Mouse (Mus musculus): ENCODE measurements around the gene Arg1. TPM values are rescaled to one million over a fixed set of nuclear protein-coding genes. Genes with fewer than 3 reads are reported as not detected.
A peak's percentile ranks its signal among the peaks of the same experiment; 100 is the strongest.

Arg1 gene
- polyA plus RNA-seq, 1 experiment from 2014 or later, result 4.0 TPM

DNA sequence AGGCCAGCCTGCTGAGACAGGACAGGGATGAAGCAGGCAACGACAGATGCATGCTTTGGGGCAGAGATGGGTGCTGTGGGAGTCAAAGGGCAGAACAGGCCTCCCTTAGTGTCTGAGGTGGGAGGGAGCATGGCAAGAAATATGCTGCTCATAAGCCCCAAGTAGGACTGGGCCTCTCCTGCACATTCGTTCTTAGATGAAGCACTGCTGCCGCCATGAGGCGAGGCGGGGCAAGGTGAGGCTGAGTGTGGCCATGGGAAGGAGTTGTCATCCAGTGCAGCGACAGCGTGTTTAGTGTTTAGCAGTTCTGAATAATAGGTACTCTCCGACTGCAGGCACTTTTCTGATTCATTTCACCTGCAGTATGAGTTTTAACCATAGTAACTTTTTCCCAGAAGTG lies 31.4 kb downstream of the Arg1 start:
- H3K4me1 ChIP-seq, result no peaks in the 10 kb centered on the region
- no peak for ATAC-seq
- no peaks in the 10 kb centered on the region for H3K9me3 ChIP-seq (replicated peaks)
- WGBS (ENCODE audit: insufficient replicate concordance), result 80% methylated on average over 8 of the region's 8 CpGs
- no peak overlapping the region for H3K9ac ChIP-seq
- H3K27ac ChIP-seq, result no peak overlapping the region
- H3K4me2 ChIP-seq, result no peak overlapping the region
- no peak overlapping the region for H3K4me3 ChIP-seq
- peaks cover 91% of the 10 kb centered on the region for H3K36me3 ChIP-seq
- H3K27me3 ChIP-seq (replicated peaks), result no peaks in the 10 kb centered on the region

DNA sequence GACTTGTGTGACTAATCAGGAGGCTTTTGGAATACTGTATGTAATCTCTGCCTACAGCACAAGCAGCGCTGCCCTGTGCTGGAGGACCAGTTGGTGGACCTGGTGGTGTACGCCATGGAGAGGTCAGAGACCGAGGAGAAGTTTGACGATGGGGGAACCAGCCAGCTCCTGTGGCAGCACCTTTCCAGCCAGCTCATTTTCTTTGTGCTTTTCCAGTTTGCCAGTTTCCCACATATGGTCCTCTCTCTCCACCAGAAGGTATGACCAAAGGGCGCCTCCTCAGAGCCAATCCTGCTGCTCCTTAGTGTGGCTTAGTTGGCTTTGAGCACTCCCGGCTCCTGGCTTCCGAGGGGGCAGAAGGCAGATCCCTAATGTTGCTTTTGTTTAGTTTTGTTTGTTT lies 38.9 kb downstream of the Arg1 start:
- Histone ChIP-seq H3K4me1 (no peaks in the 10 kb centered on the region), H3K4me2 (no peak overlapping the region), H3K4me3 (no peak overlapping the region), H3K9ac (no peak overlapping the region), H3K27ac (no peak overlapping the region), H3K27me3 (replicated peaks) (no peaks in the 10 kb centered on the region), H3K36me3 (peaks cover 87% of the 10 kb centered on the region), H3K9me3 (replicated peaks) (no peaks in the 10 kb centered on the region)
- 87% methylated on average over 7 of the region's 7 CpGs for WGBS (ENCODE audit: insufficient replicate concordance)
- no peak for ATAC-seq

DNA sequence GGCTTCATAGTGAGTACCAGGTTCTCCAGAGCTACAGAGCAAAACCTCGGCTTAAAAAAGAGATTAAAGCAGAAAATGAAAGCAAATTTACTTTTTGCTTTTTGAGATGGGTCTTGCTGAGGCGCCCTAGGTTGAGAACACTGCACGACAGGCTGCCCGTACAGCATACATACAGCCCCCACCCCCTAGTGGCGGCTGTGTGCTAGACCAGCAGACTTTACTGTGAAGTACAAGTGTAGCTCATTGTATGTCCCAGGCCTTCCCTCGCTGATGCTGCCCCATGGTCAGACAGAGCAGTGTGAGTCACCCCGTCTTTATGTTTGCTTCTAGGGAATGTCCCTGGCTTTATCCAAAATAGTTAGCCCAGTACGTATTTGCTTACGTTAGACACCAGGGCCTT lies 41.3 kb downstream of the Arg1 start:
- 74% methylated on average over 9 of the region's 9 CpGs for WGBS (ENCODE audit: insufficient replicate concordance)
- ATAC-seq, result 0 out of 2 replicates have a peak, but pooled peaks have one; percentile 46
- Histone ChIP-seq H3K4me2 (no peak overlapping the region), H3K9ac (no peak overlapping the region), H3K4me1 (no peaks in the 10 kb centered on the region), H3K27me3 (replicated peaks) (no peaks in the 10 kb centered on the region), H3K36me3 (peaks cover 89% of the 10 kb centered on the region), H3K27ac (no peak overlapping the region), H3K9me3 (replicated peaks) (no peaks in the 10 kb centered on the region), H3K4me3 (no peak overlapping the region)

DNA sequence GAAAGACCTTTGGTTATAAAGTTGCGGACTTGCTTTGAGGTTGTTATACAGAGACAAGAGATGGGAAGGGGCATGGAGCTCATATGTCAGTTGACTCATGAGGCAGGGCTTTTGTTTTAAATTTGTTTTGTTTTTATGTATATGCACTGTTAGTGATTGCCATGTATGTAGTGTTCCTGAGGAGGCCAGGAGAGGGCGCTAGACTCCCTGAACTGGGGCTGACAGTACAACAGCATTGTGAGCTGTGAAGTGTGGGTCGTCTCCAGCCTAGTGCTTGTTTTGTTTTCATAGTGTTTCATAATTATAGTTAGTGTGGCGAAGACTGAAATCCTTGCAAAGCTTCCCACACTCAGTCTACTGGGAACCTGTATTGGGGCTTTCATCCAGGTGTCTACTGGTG lies 53.7 kb downstream of the Arg1 start:
- H3K4me2 ChIP-seq, result no peak overlapping the region
- 67% methylated on average over 4 of the region's 4 CpGs for WGBS (ENCODE audit: insufficient replicate concordance)
- H3K36me3 ChIP-seq, result peaks cover 71% of the 10 kb centered on the region
- no peak overlapping the region for H3K27ac ChIP-seq
- peaks cover 3% of the 10 kb centered on the region; the same call in 1 of the 2 replicates for H3K4me1 ChIP-seq
- no peaks in the 10 kb centered on the region for H3K9me3 ChIP-seq (replicated peaks)
- no peak overlapping the region for H3K9ac ChIP-seq
- no peak for ATAC-seq
- no peaks in the 10 kb centered on the region for H3K27me3 ChIP-seq (replicated peaks)
- no peak overlapping the region for H3K4me3 ChIP-seq

DNA sequence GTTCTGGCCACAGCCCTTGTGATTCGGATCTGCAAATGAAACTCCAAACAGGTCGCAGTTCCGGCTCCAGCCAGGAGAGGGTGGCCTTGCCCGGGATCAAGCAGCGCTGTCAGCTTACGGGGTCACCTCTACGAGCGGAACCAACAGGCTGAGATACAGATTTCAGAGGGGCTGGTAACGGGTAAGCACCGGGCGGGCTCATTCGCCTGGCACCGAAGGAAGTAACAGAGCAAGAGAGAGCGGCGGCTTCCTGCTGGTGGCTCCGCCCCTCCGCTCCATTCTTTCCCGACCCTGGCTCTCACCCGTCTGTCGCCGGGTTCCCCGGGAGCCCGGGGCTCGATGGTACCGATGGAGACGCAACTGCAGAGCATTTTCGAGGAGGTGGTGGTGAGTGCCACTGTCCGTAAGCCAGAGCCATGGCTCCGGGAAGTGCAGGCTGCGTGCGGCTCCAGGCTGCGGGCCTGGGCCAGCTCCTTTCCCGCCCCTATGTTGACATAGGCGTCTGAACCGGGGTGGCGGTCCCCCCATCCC lies 57.5 kb downstream of the Arg1 start, which contains the start of gene Med23:
Gene Med23 (plus strand): TSS at position 227 of the 531 bp plus-strand sequence.
- under 1% methylated on average over 36 of the region's 36 CpGs for WGBS (ENCODE audit: insufficient replicate concordance)
- peak; percentile 100 for ATAC-seq

More for the DNA sequence above, 57.5 kb downstream of the Arg1 start, which contains the start of gene Med23:
- peaks cover 35% of the 10 kb centered on the region for H3K36me3 ChIP-seq
- peaks cover 3% of the 10 kb centered on the region; the same call in 1 of the 2 replicates for H3K4me1 ChIP-seq
- peak within 1 kb of the TSS; percentile 90 for H3K9ac ChIP-seq
- H3K4me3 ChIP-seq, result peak within 1 kb of the TSS; percentile 96
- no peaks in the 10 kb centered on the region for H3K9me3 ChIP-seq (replicated peaks)
- peak within 1 kb of the TSS; percentile 76 for H3K4me2 ChIP-seq
- H3K27me3 ChIP-seq (replicated peaks), result no peaks in the 10 kb centered on the region
- peak within 1 kb of the TSS; percentile 54 for H3K27ac ChIP-seq

Small RNA genes lying within 50 kb of the gene (microRNA-seq; reads per million reads assigned to microRNA genes)
- gene Mir6905, result not detected

Other genes with a start within 250 kb of the Arg1 start
- 1.5 and 2.1 TPM in 2 replicates for gene Enpp1, start 215.3 kb downstream of the Arg1 start, polyA plus RNA-seq (2016; fragmentation: Nextera tagmentation; extraction: Ambion mirVana)
- 1.3 and 2.1 TPM in 2 replicates for gene Enpp3, start 84.7 kb downstream of the Arg1 start, polyA plus RNA-seq (2016; fragmentation: Nextera tagmentation; extraction: Ambion mirVana)
- gene Med23, start 57.5 kb downstream of the Arg1 start, polyA plus RNA-seq (2016; fragmentation: Nextera tagmentation; extraction: Ambion mirVana), result 11.3 and 11.6 TPM in 2 replicates

Data from liver, embryonic 12.5 days (tissue).